Mouse (Mus musculus): ENCODE data around the gene Cnot2.
"Not testable (repeated sequence)": the region's sequence is repeated elsewhere in the genome, so short reads cannot be mapped to it uniquely, and the experiment has no call there.

Cnot2 gene

DNA sequence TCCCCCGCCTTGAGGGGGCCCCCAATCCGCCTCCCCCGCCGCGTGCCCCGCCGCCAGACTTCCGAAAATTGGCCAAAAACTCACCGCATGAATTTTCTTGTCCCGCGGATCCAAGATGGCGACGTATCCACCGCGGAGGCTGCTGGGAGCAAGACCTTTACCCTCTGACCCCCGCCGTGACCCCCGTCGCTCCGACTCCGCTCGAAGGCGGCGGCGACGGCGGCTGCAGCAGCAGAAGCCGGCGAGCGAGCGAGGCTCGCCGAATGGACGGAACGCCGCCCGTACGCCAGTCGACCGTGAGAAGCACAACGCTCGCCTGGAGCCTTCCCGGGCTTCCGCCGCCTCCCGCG is at the start of gene Cnot2:
Gene Cnot2 (minus strand): TSS at position 143 of the 350 bp plus-strand sequence.
- peak; percentile 93 for DNase-seq

DNA sequence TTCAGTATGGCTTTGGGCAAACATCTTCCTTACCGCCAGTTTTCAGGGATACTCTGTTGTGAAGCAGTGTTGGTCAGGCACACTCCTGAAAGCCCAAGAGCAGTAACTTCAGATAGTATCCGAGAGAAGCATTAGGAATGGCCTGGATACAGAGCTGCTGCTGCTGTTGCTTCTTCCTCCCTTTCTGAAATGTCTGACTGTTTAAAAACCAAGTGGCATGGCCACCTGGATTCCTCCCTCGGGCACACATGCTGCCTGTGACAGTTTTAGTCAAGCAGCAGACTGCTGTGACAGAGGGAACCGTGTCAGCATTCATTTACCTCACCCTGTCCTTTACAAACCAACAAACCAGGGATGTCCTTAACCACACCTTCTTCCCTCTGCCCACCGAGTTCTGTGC is 47.6 kb upstream of the Cnot2 start:
- no peak for DNase-seq

DNA sequence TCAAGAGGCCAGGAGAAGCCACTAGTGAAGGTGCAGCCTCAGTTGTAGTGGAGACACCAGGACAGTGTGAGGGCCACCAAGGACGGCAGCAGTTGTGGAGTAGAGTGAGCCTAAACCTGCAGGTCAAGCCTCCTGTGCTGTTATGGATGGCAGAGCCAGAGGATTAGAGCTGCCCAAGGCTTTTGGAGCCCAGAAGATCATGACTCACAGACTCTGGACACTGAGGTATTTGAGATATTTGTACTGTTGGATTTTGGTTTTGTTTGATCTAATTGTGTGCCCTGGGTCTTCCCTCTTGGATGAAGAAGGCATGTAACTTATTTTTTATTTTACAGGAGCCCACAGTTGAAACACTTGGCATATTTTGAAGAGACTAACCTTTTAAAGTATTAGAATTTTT is 44.7 kb upstream of the Cnot2 start:
- no peak for DNase-seq

DNA sequence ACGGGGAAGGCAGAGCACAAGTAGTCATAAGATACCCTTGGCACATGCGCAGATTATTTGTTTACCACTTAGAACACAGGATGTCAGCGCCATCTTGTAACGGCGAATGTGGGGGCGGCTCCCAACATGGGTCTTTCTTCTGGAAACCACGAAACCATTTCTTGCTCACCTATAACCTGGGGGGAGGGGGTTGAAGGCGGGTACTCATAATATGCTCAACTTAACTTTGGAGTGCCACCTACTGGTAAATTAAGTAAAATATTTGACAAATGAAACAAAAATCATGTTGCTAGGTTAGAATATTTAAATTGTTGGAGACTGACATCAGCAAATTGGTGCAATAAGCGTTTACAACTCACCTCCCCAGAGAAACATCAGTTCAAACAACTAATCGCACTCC is 31.9 kb upstream of the Cnot2 start:
- not testable (repeated sequence) for DNase-seq

DNA sequence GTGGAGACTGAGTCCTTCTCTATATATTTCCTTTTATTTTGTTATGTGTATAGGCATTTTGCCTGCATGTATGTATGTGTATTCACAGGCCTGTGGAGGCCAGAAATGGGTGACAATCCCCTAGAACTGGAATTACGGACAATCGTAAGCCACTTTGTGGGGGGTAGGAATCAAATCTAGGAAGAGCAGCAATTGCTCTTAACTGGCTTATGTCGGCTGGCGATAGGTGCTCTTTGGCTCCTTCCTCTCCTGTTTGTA is 23.5 kb upstream of the Cnot2 start:
- no peak for DNase-seq

DNA sequence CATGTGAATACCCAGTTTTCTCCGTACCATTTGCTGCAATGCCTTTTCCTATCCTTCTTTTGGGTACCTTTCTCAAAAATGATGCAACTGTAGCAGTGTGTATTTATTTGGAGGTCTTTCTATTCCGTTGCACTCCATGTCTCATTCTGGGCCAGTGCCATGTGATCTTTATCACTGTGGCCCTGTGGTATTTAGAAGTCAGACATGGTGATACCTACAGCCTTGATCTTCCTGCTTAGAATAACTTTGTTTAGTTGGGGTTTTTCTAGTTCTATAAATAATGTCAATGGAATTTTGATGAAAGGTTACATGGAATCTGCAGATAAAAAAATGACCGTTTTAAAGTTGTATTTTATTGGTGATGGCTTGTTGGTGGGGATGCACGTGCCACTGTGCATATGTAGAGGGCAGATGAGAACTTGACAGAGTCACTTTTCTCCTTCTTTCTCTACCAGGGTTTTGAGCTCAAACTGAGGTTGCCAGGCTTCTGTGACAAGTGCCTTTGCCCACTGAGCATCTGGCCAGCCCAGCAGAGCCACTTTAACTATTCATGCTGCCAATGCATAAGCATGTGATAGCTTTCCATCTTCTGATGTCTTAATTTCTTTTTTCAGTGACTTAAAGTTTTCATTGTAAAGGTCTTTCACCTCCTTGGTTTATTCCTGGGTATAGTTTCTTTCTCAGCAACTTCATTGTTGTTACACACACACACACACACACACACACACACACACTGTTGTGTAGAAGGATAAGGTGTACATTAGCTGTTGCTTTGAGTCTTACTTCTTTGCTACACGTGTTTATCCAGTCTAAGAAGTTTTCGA is 23.0 kb upstream of the Cnot2 start:
- DNase-seq = no peak

DNA sequence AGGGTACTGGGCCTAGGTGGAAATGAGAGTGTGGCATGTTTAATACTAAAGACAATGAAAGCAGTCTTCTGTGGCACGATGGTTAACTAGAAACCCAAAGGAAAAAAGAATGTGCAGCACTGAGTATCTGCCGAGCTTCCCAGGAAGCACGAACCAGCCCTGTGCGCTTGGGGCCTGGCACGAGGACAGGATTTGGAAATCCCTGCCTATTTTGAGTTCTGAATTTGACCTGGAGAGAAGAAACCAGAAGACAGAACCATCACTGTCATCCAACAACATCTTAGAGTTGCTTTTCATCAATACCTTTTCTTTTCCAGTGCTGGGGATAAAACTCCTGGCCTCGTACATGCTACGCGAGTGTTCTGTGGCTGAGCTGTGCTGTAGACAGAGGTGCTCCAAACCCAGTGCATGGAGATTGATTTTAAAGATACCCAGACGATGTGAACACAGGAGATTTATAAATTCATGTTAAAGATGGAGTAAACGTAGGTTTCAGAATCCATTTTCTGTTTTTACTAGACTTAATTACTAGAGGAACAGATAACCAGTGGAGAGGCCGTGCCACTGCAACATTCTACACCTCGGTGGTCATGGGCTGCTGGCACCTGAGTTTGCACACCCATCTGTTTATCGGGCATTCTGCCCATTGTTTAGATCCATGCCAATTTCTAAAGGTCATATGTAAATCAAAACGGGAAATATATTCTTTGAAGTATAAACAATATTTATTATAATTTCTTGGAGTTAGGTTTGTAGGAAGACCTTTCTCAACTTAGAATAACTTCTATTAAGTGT is 17.9 kb upstream of the Cnot2 start:
- peak; percentile 89 for DNase-seq

DNA sequence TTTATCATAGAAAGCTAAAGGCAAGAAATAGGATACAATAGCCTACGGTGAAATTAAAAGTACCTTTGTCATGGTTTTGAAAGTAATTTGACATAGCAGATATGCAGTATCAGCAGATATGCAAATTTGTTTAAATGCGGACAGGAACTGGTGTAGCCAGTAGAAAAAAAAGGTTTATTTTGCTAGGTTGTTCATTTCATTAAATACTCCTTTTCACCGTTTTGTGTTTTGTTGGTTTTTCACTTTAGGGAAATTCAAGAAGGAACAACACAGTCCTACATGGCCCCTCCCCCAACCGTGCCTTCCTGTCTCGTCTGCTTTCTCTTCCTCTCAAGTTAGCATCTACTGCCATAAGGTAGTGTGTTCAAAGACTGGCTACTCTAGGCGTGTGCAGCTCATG is 1.4 kb upstream of the Cnot2 start:
- DNase-seq = no peak

DNA sequence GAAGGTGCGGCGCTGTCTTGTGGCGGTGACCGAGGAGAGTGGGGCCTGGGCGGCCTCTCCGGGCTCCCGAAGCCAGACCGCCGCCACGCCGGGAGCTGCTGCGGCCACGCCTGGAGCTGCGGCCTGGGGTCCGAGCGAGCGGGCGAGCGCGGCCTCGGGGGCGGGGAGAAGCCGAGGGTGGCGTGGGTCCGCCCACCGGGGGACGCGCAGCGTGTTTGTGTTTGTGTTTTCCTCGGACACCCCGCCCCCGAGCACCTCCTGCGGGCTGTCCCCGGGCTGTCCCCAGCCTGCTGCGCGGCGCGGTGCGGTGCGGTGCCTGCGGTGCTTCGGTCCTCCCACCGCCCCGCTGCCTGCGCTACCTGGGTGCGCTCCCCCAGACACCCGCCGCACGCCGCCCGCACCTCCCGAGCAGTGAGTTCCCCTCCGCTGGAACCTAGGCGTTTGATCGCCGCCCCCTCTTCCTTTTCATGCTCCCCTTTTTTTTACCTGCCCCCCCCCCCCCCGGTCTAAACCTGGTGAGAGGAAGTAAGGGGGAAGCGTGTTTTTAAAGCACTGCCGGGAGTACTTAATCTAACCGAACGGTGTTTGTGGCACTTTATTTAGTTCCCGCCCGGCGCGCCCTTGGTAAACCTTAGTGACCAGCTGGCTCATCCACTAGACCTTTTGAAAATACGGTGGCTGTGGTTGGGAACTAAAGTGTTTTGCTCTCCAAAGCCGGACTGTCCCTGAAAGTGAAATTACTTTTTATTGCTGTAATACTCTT is 589 bp upstream of the Cnot2 start:
- DNase-seq = peak; percentile 58

DNA sequence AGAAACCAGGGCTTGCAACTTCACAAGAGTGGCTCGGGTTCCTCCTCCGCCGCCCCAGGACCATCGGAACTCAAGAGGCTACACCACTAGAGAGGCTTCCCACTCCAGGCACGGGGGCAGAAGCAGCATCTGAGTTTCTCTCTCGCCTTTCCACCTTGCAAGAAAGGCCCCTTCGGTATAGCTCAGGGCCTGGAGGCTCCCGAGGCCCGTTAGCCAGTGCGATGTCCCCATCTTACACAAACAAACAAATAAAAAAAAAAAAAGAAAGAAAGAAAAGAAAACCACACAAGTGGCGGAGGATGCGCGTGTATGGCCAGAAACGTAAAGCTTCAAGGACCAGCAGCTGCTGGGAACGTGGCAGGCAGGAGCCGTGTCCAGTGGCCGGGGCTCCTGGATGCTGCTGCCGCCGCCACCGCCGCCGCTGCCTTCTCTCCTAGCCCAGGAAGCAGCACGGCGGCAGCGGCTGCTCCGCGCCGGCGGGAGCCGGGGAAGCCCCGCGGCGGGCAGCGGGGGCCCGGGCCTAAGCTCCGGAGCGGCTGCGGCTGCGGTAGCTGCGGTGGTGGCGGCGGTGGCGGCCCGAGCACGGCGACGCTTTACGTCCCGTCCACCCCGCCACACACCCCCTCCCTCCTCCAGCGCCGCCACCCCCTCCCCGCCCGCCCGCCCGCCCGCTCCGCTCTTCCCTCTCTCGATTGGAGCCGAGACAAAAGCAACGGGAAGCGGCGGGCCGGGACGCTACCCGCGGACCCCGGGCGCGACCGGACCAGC is 536 bp downstream of the Cnot2 start:
- DNase-seq = peak; percentile 59

DNA sequence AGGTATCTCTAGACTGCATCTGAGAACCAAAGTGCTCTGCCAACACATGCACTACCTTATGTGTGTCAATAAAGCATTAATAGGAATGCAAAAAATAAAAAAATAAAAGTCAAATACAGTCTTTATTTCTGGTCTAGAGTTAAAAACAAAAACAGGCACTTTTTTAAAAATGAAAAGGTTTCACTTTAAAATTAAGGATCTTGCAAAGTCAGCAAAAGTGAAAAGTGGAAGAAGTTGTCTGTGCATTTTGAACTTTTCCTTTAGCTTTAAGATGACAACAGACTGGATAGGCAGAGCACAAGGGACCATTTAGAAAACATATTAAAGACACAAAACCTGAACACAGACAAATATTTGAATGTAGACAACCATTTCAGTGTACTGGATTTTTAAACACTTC is 1.8 kb downstream of the Cnot2 start:
- DNase-seq = no peak

DNA sequence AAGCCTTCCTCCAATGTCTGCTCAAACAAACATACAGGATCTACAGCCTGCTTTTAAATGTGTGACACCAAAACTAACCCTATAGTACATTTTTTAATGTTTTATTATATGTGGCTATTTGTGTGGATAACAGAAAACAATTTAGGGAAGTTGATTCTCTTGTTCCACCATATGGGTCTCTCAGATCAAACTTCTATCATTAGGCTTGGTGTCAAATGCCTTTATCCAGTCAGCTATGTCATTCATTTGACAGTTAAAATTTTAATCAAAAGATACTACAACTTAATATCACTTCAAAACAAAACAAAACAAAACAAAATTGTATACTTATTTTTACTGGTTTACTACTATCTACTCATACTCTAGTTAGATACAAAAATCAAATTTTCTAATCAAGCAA is 2.9 kb downstream of the Cnot2 start:
- no peak for DNase-seq

DNA sequence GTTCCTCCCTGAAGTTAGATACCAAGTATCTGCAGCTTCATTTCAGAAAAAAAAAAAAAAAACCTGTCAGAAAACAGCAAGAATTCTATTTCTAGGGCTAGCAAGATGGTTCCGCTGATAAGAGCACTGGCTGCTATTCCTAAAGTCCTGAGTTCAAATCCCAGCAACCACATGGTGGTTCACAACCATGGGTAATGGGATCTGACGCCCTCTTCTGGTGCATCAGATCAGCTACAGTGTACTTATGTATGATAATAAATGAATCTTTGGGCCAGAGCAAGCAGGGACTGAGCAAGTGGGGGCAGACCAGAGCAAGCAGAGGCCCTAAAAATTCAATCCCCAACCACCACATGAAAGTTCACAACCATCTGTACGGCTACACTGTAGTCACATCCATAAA is 4.1 kb downstream of the Cnot2 start:
- DNase-seq = no peak

DNA sequence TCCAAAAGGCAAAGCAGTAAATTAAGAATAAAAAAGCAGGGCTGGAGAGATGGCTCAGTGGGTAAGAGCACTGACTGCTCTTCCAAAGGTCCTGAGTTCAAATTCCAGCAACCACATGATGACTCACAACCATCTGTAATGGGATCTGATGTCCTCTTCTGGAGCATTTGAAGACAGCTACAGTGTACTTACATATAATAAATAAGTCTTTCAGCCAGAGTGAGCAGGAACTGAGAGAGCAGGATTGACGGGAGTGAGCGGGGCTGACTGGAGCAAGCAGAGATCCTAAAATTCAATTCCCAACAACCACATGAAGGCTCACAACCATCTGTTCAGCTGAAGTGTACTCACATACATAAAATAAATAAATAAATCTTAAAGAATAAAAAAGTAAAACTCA is 5.2 kb downstream of the Cnot2 start:
- DNase-seq = not testable (repeated sequence)

DNA sequence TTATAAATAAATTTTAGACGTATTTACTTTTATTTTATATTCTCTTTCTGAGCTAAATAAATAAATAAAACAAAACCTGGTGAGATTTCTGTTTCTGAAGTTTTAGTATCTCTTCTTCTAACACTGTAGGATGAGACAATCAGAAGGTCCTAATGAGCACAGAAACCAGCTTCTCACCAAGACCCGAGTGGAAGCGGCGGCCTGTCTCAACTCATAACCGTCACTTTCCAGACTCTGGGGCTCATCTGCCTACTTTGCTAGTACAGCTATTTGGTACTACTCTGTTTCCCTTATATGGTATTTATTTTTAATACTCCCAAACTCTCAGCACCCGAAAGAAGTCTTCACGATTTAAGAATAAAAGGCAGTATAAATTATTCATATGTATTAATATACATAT is 10.8 kb downstream of the Cnot2 start:
- no peak for DNase-seq

DNA sequence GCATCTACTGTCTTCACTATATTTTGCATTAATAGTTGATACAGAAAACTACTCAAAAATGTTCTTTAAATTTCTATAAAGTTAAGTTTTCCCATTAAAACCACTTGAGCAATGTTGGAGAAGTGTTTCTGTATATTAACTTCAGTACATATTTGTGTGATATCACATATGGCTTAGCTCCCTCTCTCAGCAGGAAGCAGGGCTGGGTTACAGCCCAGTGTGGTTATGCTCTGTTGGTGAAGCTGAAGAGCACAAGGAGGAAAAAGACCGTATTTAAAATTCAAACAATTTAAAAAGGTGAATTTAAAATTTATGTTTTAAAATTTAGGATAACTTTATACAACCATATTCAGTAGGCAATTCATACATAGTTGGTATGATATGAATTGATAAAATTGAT is 12.8 kb downstream of the Cnot2 start:
- peak; percentile 80 for DNase-seq

DNA sequence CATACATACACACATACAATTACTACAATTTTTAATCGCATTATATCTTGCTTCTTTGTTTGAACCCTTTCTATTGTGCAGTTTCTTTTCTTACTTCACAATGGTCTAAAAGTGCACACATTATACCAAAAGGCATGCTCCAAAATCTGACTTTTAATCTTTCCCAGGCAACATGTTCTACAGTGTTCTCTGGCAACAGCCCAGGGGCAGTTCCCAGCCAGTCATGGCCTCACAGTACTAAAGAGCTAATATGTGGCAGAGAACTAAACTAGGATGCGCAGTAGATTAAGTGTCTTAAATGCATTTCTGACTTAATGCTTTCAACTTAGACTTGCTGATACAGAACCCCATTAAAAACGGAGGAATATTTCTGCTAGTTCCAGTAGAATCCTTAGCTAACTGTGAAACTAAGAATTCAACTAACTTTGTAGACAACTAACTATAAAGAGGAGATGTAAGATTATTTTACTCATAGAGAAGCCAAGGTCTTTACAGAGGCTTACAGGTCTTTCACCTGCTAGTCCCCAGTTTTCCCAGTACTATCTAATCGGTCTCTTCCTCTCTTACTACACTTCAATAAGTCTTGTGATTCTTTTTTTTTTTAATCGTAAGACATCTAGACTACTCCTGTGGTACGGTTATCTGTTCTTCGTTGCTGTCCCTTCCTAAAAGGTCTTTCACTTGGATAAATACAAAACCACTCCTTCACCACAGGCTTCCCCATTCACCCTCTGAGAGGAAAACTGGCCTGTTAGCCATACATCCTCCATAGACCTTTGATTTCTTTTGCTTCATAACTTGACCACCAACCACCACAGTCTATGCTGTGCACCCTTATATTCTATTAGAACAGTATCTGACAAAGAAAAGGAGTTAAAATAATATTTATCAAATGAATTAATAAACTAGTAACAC is 13.6 kb downstream of the Cnot2 start:
- DNase-seq = peak; percentile 69

DNA sequence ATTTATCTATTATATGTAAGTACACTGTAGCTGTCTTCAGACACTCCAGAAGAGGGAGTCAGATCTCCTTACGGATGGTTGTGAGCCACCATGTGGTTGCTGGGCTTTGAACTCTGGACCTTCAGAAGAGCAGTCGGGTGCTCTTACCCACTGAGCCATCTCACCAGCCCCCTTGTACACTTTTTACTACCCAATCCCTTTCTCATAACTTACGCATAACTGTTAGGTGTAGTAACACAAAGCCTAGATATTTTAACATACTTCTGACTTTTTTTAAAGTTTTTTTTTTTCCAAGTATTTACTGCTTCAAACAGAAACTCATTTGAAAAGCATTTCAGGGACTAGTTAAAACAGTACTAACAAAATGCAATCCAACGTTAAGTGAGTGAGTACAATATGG is 14.8 kb downstream of the Cnot2 start:
- DNase-seq = not testable (repeated sequence)

DNA sequence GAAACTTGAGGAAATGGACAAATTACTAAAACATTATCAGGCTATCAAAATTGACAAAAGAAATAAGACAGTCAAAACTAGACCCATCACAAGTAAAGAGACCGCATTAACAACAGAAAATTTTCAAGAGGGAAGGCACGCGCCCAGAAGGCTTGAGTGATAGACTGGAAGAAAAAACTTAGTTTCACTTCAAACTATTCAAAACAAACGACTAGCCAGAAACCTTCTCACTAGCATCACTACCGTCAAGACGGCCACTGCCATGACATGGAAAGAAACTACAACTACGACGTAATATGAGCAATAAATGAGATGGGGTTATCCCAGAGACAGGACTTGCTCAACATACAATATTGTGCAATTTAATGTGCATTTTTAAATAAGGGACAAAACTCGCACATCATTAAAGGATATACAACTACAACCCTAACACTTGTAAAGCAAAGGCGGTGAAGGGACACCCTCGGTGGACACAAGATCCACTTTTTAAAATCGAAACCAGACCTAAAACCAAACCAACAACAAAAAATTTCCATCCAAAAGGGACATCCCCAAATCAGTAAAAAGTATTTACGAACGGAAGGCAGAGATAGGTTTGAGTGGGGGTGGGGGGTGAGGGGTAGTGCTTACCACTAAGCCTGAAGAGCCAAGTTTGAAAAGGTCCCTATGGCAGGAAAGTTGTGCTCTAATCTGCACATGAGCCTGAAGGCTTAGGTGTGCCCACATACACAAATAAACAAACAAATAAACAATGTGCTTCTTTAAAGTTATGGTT is 16.3 kb downstream of the Cnot2 start:
- DNase-seq = no peak

DNA sequence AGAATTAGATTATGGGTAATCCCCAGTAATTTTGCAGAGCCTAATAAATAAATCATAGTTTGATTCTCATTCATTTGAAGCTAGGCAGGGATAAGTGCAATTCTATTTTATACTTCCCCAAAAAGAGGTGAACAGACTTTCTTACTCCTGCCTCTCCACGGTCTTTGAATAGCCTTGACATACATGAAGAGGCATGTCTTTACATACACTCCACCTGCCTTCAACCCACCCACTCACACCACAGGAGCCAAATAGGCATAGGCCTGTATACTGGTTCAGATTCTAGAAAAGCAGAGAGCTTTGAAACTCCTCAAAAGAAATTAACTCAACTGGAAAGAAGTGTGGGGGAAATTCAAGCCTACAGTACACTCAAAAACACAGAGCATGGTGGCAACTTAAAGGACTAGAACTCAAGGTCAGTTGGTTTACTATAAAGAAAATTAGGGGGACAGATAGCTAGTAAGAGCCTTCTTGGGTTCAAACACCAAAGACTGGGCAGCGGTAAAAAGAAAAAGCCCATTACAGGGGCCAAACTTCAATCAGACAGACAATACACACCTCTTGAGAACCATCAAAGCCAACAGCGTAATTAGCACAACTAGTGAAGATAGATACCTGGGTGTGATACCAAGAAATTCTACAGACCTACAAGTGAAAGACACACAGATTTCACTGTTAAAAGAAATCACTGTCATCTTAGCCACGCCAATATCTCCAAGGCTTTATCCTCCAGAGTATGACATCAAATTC is 18.4 kb downstream of the Cnot2 start:
- DNase-seq = no peak
